Mouse (Mus musculus): ENCODE results near the gene Hpse2.

DNA sequence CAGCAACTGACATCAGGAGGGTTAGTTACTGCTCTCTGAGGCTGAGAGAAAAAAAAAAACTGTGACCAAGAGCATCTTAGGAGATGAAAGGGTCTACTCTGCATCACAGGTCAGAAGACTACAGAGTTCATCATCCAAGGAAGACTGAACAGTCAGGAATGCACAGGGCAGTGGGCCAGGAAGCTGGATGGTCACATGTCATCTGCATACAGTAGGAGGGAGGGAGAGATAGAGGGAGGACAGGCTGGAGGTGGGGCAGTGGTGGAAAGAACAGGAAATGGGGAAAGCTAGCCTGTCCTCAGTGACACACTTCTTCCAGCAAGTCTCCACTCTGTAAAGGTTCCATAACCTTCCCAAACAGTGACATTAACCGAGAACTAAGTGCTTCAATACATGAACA, 423.0 kb downstream of the Hpse2 start:
- TF ChIP-seq POLR2A (IDR thresholded peaks at IDR 0.05; ENCODE audit: insufficient read length, low read depth) (no peak), TCF12 (IDR thresholded peaks at IDR 0.05; ENCODE audit: insufficient read depth, poor library complexity, severe bottlenecking) (no peak), TCF3 (IDR thresholded peaks at IDR 0.05; ENCODE audit: insufficient read length, low read depth) (no peak), SRF (IDR thresholded peaks at IDR 0.05; ENCODE audit: control insufficient read depth, insufficient read length, low read depth) (no peak), MAX (IDR thresholded peaks at IDR 0.05; ENCODE audit: low read depth) (no peak), POLR2AphosphoS2 (IDR thresholded peaks at IDR 0.05; ENCODE audit: insufficient read length, low read depth) (no peak), MYOD1 (IDR thresholded peaks at IDR 0.05; ENCODE audit: control insufficient read depth in 1 of 3, insufficient read length in 2 of 3, low read depth in 2 of 3) (no peak), MYOG (IDR thresholded peaks at IDR 0.05; ENCODE audit: control insufficient read depth in 1 of 3, insufficient read depth in 1 of 3, insufficient read length in 2 of 3, low read depth in 2 of 3) (no peak), CEBPB (IDR thresholded peaks at IDR 0.05; ENCODE audit: insufficient read depth, poor library complexity, severe bottlenecking) (no peak), REST (IDR thresholded peaks at IDR 0.05; ENCODE audit: insufficient read depth, insufficient read length) (no peak)
